Mouse (Mus musculus) kidney, embryonic 14.5 days (tissue): ENCODE measurements at regions not wholly inside any gene's neighbourhood (a gene's known extent, or its start where the extent isn't known, plus 50 kb on each side); places are given as distances from the start of the nearest gene placed in this dataset.
"Not testable (repeated sequence)": the region's sequence is repeated elsewhere in the genome, so short reads cannot be mapped to it uniquely, and the experiment has no call there.

Experiments
- ATAC-seq: fragments of 200-750 bp; cut with Nextera tagmentation; 2 replicates; pipeline ENCODE4 v1.8.0; 2017; ENCODE audit warnings: moderate number of reproducible peaks, mild to moderate bottlenecking, moderate TSS enrichment, moderate library complexity; ENCODE audit not compliant: low FRiP score, low TSS enrichment
- H3K27ac ChIP-seq: fragments of 300-500 bp; sonication (generic); 2 replicates; pipeline ENCODE4 v1.5.1; 2014; ENCODE audit warnings: low read depth, mild to moderate bottlenecking, low read length, moderate library complexity, mixed read lengths
- H3K27me3 ChIP-seq: fragments of 300-500 bp; sonication (generic); 2 replicates; pipeline ENCODE4 v1.6.1; 2014; ENCODE audit warnings: mild to moderate bottlenecking, low read length; ENCODE audit not compliant: control insufficient read depth, insufficient read depth
- H3K36me3 ChIP-seq: fragments of 300-500 bp; sonication (generic); 2 replicates; pipeline ENCODE4 v1.6.1; 2014; ENCODE audit warnings: low read length, mixed read lengths; ENCODE audit not compliant: control insufficient read depth, insufficient read depth
- H3K4me1 ChIP-seq: fragments of 300-500 bp; sonication (generic); 2 replicates; pipeline ENCODE4 v1.6.1; 2014; ENCODE audit warnings: low read length, mixed read lengths; ENCODE audit not compliant: control insufficient read depth, insufficient read depth
- H3K4me2 ChIP-seq: fragments of 300-500 bp; sonication (generic); replicated peaks from 2 replicates; pipeline ENCODE4 v1.6.1; 2014; ENCODE audit warnings: low read depth, mild to moderate bottlenecking, low read length
- H3K4me3 ChIP-seq: fragments of 300-500 bp; sonication (generic); 2 replicates; pipeline ENCODE4 v1.5.1; 2014; ENCODE audit warnings: mild to moderate bottlenecking, low read length
- H3K9ac ChIP-seq: fragments of 300-500 bp; sonication (generic); 2 replicates; pipeline ENCODE4 v1.6.1; 2014; ENCODE audit warnings: low read depth, mild to moderate bottlenecking, low read length, moderate library complexity
- H3K9me3 ChIP-seq: fragments of 300-500 bp; sonication (generic); 2 replicates; pipeline ENCODE4 v1.6.1; 2016; ENCODE audit warnings: low read length; ENCODE audit not compliant: control insufficient read depth
- WGBS: fragments of 180-500 bp; shearing (Covaris S2); extraction: QIAGEN DNeasy Blood & Tissue Kit; methylation state at CpG from one replicate; pipeline ENCODE4 v1.1.7; 2014; 5-methylcytosine and 5-hydroxymethylcytosine counted together

DNA sequence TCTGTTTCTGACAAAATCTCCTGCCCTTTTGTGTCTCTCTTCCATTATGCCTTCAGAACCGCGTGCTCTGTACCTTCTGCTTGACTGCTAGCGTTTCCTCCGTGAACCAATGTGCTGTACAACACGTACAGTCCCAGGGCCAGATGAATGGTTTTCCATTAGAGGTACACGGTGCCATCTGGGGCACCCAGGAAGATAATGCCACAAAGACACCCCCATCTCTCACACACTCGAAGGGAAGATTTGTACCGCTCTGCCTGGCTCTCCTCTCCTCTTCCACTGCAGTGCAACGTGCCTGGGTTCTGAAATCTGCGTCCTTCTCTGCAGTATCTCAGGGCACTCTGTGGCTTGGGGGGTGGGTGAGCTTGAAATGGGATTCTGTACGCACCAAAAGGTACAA is 487.4 kb upstream of the Stxbp6 start:
- whole genome bisulfite sequencing, result 76% methylated on average over 11 of the region's 11 CpGs

DNA sequence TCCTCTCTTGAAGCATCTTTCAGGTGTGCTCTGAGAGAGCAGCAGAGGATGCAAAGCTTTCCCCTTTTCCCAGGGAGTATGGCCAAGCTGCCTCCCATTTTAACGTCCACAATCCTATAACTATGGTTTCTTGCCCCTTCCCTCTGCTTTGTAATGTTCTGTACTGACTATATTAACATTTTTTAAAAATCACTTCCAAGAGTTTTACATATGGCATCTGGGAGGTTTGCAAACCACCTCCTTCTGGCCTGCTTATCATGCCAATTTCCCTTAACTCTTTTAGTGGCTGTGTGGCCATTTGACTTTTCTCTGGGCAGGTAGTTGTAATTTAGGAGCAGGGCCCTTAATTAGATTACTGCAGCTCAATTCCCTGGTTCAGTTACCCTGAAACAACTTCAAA is 486.9 kb upstream of the Stxbp6 start:
- Histone ChIP-seq H3K36me3 (no peaks in the 10 kb centered on the region), H3K27me3 (no peaks in the 10 kb centered on the region), H3K4me2 (no peak overlapping the region), H3K9me3 (no peaks in the 10 kb centered on the region), H3K4me3 (no peak overlapping the region), H3K9ac (no peak overlapping the region), H3K27ac (no peak overlapping the region), H3K4me1 (no peaks in the 10 kb centered on the region)
- 67% methylated on average over 1 of the region's 1 CpGs for WGBS
- ATAC-seq, result no peak

More for the DNA sequence above, 487.4 kb upstream of the Stxbp6 start:
- no peaks in the 10 kb centered on the region for H3K9me3 ChIP-seq
- H3K36me3 ChIP-seq, result no peaks in the 10 kb centered on the region
- no peaks in the 10 kb centered on the region for H3K27me3 ChIP-seq
- H3K27ac ChIP-seq, result no peak overlapping the region
- H3K4me2 ChIP-seq, result no peak overlapping the region
- no peak overlapping the region for H3K4me3 ChIP-seq
- no peaks in the 10 kb centered on the region for H3K4me1 ChIP-seq
- H3K9ac ChIP-seq, result no peak overlapping the region
- ATAC-seq, result no peak

DNA sequence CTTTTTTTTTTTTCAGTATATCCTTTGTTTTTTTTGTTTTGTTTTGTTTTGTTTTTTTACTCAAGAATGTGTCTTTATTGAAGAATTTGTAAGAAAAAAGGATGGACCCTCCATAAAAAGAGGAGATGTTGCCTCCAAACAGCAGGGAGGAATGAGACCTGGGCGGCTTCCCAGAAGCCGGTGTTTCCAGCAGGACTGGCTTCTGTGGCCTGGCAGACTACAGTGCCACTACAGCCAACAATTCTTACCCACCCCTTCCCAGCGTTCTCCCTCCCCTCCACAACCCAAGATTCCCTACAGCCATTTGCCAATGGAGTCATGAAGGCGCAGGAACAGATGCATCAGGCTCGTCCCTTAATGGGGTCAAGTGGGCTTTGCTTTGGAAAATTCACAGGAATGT is 475.4 kb upstream of the Stxbp6 start:
- H3K27me3 ChIP-seq, H3K27ac ChIP-seq, H3K9me3 ChIP-seq, H3K36me3 ChIP-seq, ATAC-seq, H3K4me3 ChIP-seq, H3K4me2 ChIP-seq, H3K4me1 ChIP-seq, H3K9ac ChIP-seq: not testable (repeated sequence)
- WGBS, result 92% methylated on average over 5 of the region's 5 CpGs

DNA sequence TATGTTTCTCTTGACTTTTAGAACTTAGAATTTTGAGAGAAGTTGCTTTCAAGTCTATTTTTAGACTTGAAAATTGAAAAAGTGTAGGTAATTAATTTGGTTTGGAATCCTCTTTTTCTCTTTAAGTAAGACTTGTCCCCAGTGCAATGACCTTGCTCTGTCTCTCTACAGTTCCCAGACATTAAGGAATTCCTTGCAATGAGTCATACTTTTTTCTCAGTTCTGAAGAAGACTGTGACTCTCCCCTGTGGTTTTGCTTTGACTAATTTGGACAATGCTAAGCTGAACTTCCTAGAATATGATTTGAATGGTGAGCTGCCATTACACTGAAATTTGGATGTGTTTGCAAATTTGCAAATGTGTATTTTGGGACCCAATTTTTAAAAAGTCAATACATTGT is 445.0 kb upstream of the Stxbp6 start:
- Histone ChIP-seq H3K27ac (no peak overlapping the region), H3K4me1 (no peaks in the 10 kb centered on the region), H3K4me3 (no peak overlapping the region), H3K9me3 (no peaks in the 10 kb centered on the region), H3K27me3 (no peaks in the 10 kb centered on the region), H3K36me3 (no peaks in the 10 kb centered on the region), H3K9ac (no peak overlapping the region), H3K4me2 (no peak overlapping the region)
- ATAC-seq, result no peak

DNA sequence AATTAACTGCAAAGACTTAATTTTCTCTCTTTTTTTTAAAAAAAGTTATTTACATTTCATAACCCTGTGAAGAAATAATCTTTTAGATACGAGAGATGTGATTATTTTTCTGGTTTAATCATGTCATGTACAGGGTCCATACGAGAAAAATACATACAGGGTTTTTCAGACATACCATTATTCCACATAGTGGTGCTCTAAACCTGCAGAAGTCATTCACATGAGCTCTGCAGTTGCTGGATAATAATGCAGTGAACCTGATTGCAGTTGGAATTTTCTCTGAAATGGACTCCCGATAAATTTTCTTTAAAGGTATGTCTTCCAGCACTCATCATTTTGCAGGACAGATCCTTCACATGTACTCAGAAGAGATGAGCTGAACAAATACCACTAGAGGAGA is 439.9 kb upstream of the Stxbp6 start:
- Histone ChIP-seq H3K4me3 (no peak overlapping the region), H3K27ac (no peak overlapping the region), H3K9ac (no peak overlapping the region), H3K27me3 (no peaks in the 10 kb centered on the region), H3K4me2 (no peak overlapping the region), H3K9me3 (no peaks in the 10 kb centered on the region), H3K4me1 (no peaks in the 10 kb centered on the region), H3K36me3 (no peaks in the 10 kb centered on the region)
- no peak for ATAC-seq
- WGBS, result 76% methylated on average over 3 of the region's 3 CpGs

DNA sequence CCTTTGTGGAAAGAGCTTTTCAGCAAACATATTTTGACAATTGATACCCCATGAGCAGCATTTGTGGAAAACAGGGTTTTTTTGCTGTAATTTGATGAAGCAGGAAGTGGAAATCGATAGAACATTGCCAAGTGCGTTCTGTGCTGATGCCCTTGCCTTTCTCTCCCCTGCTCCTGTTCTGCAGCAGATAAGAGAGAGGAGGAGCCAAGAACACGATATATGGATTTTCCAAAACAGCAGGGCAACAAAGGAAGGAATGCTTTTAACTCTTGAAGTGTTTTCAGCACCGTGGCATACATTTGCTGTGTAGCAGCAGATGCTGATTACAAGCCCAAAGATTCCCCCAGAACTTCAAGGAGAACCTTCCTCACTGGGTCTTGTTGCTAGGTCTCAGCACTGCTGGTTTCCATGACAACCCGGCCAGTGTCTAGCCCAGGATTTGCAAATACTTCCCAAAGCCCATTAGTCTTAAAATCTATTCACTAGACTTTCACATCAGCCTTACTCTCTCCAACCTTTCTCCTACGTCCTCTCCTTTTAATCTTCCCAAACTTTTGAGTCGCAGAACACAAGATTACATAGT is 433.0 kb upstream of the Stxbp6 start:
- Histone ChIP-seq H3K36me3 (no peaks in the 10 kb centered on the region), H3K27ac (no peak overlapping the region), H3K9me3 (no peaks in the 10 kb centered on the region), H3K4me3 (no peak overlapping the region), H3K9ac (no peak overlapping the region), H3K4me2 (no peak overlapping the region), H3K4me1 (no peaks in the 10 kb centered on the region), H3K27me3 (no peaks in the 10 kb centered on the region)
- ATAC-seq, result no peak
- 67% methylated on average over 7 of the region's 7 CpGs for WGBS

DNA sequence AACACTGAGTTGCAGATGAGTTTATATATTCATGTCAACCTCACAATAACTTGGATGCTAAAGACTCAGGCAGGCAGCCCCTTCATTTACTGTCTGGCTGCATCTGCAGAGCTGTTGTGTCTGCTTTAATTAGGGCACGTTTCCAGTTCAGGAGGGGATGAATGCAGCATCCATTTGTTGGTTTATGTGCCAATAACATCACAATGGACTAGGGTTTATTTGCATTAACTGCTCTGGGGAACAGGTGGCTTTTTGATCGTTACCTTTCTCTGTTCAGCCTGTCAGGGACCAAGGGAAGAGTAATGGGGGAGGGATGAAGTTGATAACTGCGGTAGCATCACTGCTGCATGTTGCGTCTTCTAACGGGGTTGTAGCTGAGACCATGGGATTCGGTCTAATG is 425.3 kb upstream of the Stxbp6 start:
- no peak overlapping the region for H3K4me3 ChIP-seq
- WGBS, result 64% methylated on average over 6 of the region's 6 CpGs
- H3K9me3 ChIP-seq, result no peaks in the 10 kb centered on the region
- H3K4me2 ChIP-seq, result no peak overlapping the region
- H3K4me1 ChIP-seq, result no peaks in the 10 kb centered on the region
- no peak for ATAC-seq
- H3K27me3 ChIP-seq, result no peaks in the 10 kb centered on the region
- H3K9ac ChIP-seq, result no peak overlapping the region
- H3K27ac ChIP-seq, result no peak overlapping the region
- H3K36me3 ChIP-seq, result no peaks in the 10 kb centered on the region

DNA sequence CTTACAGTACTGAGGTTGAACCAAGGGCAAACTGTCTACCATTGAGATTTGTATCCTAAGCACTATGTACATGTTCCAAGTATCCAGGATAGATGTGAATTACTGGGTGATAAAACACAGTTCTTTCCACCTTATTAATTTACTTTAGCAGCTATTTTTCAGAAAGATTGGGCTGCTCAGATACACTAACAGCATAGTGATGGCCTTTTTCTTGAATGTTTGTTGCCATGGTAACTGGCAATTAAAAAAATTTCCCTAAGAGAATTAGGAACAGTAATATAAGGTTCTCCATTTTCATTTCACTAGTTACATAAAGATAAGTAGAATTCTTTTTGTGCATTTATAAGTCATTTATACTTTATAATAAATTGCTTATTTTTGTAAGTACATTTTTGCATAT is 423.7 kb upstream of the Stxbp6 start:
- Histone ChIP-seq H3K9ac (no peak overlapping the region), H3K4me1 (no peaks in the 10 kb centered on the region), H3K27ac (no peak overlapping the region), H3K9me3 (no peaks in the 10 kb centered on the region), H3K4me2 (no peak overlapping the region), H3K27me3 (no peaks in the 10 kb centered on the region), H3K36me3 (no peaks in the 10 kb centered on the region), H3K4me3 (no peak overlapping the region)
- ATAC-seq, result no peak

DNA sequence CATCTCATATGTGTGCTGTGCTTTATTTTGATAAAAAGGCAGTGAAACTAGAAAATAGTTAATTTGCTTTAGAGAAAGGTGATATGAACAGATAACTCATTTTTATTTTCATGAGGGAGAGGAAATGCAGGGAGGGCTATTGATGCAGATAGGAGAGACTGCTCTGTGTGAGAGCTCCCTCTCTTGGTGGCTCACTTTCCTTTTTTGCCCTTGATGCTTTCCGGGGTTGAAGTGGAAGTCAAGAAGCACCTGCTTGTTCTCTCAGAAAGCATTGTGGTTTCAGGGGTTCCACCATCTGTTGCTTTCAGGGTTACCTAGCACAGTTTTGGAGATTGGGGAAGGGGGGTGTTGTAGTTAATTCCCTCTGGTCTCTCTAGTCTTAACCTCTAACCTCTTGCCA is 414.5 kb upstream of the Stxbp6 start:
- no peaks in the 10 kb centered on the region for H3K36me3 ChIP-seq

DNA sequence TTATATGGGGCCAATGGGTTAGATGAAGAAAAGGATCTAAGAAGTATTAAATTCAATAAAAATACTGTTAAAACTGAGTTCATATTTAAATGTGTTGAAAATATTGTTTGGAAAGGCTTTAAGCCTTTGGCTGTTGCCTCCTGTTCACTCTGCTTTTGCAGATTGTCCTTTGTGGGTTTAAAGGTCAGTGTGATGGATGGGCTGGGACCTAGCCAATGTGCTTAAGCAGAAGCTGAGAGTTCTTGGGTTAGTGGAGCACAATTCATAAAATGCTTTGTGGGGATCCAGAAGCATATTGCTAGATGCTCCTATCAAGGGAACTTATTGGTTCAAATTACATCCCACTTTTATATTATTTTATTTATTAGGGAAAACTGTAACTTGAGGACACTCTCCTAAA is 402.4 kb upstream of the Stxbp6 start:
- no peak overlapping the region for H3K27ac ChIP-seq
- H3K9me3 ChIP-seq, result no peaks in the 10 kb centered on the region
- H3K4me3 ChIP-seq, result no peak overlapping the region
- H3K4me2 ChIP-seq, result no peak overlapping the region
- H3K27me3 ChIP-seq, result no peaks in the 10 kb centered on the region
- H3K36me3 ChIP-seq, result no peaks in the 10 kb centered on the region
- ATAC-seq, result no peak
- no peak overlapping the region for H3K9ac ChIP-seq
- H3K4me1 ChIP-seq, result no peaks in the 10 kb centered on the region

More for the DNA sequence above, 414.5 kb upstream of the Stxbp6 start:
- H3K4me1 ChIP-seq, result no peaks in the 10 kb centered on the region
- H3K9me3 ChIP-seq, result no peaks in the 10 kb centered on the region
- H3K4me2 ChIP-seq, result no peak overlapping the region
- no peak overlapping the region for H3K9ac ChIP-seq
- no peak overlapping the region for H3K4me3 ChIP-seq
- H3K27ac ChIP-seq, result no peak overlapping the region
- no peak for ATAC-seq
- WGBS, result 56% methylated on average over 1 of the region's 1 CpGs
- no peaks in the 10 kb centered on the region for H3K27me3 ChIP-seq
